Mouse (Mus musculus) B cell, adult 2 months (primary cell): Measurements from ENCODE around the gene Gm48552.

Experiments used
- DNase-seq, 2 experiments: peaks; one replicate each; pipeline ENCODE4 v3.0.0; 2022

Gene Gm48552

DNA sequence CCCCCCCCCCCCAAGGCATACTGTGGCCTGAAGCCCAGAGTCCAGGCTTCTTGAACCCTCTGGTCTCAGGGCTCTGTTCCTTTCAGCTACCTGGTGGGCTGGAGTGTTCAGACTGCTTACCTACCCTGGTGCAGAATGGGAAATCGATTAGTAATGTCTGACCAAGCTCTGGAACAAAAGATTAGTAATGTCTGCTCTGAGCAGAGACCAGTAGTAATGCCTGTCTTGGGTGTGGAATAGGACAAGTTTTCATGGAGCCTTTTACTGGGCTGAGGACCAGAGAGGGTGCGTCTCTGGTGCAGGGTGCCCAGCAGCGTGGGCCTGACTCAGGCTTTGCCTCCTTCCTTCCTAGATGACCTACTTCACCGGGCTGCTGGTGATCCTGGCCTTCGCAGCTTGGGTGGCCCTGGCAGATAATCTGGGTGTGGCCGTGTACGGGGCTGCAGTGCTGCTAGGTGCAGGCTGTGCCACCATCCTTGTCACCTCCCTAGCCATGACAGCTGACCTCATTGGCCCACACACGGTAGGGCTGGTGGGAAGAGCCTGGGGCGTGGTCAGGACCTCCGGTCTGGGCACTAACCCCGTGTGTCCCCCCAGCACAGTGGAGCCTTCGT lies 26.4 kb upstream of the Gm48552 start:
- DNase-seq: no peak

DNA sequence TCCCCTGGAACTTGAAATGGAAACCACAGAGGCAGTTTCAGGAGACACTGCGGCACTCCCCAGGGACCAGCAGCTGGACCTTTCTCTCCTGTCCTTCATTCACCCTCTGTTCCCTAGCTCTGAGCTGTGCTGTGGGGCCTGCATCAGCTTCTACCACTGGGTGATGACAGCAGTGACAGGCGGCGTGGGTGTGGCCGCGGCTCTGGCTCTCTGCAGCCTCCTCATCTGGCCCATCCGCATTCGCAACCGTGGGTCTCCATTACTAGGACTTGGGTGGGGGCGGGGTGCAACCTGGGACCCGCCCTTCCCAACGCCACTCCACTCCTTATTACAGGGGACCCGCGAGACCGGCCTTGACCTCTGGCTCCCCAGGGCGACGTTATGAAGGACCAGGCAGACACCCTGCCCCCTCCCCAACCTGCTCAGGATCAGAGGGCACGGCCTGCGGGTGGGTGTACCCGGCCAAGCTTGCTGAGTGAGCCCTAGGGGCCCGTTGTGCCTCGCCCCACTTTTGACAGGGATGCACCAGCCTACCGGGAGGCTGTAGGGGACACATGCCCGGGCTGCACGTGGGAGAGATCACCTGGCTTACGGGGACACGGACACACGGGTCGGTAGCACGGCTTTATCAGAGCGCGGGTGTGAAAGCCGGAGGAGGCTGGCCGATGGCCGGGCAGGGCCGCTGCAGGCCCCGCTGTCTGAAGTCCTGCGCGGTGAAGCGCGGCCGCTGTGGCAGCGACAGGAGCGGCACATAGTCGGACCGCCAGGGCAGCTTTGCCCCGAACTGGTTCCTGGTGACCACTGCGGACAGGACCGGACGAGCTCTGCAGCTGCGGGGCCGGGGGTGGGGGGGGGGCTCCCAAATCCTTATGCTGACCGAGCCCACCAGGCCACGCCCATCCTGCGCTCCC lies 25.1 kb upstream of the Gm48552 start:
- DNase-seq: no peak

DNA sequence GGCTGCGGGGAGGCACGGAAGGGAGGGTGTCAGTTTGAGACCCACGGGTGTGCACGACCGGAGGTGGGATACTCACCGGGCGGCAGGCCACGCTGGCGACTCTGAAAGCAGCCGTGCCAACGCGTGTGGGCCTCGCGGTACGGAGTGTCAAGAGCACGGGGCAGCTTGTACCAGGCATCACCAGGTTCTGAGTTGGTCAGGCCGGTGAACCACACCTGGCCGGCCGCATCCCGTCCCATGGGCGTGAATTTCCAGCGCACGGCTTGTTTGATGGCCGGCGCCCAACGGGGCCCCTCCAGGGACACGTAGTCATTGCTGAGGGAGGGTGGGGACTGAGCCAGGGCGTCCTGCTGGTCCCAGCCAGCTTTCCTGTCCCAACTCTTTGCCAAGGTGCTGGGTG lies 24.1 kb upstream of the Gm48552 start:
- DNase-seq: no peak

DNA sequence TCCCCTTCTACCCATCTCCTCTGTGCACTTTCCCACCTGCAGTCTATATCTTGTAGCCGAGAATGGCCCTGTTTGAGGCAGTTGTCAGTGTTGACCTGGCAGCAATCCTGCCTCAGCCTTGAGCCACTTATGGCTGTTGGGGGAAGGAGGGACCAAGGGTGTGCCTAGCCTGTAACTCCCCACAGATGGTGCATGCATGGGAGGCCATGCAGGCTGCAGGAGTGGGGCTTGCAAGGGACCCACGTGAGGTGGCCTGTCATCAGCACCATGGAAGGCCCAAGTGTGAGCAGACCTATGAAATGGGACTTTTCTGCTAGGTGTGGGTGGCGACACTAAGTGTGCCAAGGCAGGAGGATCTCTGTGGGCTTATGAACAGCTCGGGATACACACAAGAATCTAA lies 23.7 kb upstream of the Gm48552 start:
- no peak for DNase-seq

DNA sequence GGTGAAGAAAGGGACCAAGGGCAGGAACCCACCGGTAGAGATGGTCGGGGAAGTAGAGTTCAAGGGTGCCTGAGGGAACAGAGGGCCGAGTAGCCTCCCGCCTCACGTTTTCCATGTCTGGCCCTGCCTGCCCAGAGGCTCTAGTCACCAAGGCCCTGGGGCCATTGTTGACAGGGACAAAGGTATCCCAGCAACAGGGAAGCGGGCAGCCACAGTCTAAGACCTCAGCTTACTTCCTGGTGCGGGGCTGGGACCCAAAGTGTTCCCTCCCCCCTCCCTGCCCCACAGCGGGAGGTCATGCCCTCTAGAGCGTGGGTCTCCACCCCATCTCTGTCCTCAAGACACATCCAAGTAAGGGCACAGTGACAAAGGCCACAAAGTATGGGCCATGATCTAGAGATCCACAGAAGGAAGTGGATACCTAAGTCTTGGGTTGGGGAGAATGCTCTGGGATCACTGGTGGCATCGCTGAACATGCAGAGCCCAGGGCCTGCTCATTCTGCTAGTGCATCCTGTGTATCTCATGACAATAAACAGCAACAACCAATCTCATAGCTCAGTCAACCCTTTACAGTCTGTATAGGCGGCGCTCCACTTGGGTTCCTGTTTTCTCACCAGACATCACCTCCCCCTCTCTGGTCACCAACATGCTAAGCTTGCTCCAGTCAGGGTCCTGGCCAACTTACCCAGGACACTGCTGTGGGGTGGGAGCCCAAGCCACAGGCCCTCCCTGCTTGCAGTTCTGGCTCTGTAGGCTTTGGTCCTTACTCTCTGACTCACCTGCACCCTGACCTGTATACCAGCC lies 22.9 kb upstream of the Gm48552 start, which contains the start of gene 4930404N11Rik:
4930404N11Rik (minus strand) TSS at position 145 of the 805 bp plus-strand sequence.
- DNase-seq: no peak

DNA sequence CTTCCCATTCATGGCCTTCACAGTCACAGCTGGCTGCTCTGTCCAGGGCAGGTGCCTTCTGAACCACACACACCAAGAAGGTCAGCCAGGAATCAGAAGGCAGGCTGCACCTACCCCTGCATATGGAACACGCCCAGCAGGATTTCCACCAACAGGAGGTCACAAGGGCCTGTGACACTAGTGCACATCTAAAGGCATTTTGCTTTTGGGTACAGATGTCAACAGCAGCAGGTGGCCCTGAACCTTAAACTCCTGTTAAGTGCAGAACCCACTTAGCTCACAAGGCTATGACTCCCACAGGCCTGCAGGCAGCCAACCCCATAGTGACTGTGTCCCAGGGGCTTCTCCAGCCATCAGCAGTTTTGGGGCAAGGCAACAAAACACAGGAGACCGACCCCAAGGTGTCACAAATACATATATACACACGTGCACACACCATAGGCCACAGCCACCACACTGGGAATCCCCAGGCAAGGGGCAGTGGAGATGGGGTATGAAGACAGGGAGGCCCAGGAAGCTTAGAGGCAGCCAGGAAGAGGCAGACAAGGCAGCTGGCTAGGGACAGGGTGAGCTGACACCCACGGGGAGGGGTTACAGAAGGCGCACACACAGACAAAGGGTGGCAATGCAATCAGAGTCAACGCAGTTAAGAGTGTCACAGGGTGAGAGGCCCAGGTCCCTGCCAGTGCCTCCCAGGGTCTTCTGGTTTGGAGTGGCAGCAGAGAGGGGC lies 22.2 kb upstream of the Gm48552 start:
- no peak for DNase-seq

DNA sequence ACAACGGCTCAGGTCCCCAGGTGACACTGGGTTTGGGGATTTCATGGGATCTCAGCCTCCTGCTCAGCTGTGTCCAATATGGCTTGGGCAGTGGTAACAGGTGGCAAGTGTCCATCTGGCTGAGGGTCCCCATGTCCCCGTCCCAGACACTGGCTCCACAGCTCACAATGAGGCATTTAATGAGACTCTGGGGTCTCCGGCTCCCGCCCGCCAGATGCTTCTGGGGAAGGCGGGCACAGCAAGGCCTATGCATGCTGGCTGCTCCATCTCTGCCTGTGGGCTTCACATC lies 21.7 kb upstream of the Gm48552 start:
- DNase-seq: no peak

DNA sequence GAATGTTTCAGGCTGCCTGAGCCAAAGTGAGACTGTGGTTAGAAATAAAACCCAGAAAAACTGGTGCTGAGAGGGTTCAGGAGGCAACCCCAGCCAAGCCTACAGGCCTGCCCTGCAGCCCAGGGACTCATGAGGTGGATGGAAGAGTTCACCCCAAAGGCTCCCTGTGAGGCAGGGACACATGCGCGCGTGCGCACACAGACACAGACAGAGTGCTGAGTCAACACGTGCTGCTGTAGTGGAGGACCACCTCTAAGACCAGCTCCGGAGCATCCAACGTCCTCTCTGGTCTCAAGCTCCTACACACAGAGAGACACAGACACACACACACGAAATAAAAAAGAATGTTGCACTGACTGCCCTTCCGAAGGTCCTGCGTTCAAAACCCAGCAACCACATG lies 13.5 kb upstream of the Gm48552 start:
- no peak for DNase-seq

DNA sequence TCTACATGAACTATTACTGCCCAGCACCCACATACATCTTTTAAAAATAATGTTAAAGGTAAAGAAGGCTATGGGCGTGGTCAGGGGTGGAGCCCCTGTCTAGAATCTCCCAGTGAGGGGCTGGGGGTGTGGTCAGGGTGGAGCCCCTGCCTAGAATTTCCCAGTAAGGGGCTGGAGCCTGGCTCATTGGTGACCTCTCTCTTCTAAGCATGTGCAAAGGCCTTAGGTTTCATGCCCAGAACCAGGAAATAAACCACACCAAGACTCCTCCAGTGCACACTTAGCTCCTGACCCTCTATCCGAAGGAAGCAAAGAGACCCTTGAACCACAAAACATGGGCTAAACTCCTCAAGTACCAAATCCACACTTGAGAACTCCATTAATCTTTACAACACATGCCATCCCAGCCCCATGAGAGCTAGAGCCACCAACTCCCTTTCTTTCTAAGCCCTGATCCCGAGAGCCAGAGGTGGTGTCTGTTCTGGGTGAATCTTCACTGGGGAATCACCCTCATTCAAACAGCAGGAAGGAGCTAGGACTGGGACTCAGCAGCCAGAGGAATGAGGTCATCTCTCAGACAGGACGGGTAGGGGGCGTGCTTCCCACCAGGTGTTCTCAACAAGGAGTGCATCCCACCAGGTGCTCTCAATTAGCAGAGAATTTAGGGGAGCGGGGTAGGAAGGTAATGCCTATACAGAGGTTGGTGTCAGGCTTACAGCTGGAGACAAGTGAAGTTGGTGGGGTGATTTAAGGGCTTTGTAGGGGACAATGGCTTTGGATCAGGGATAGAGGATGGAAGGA lies 12.0 kb upstream of the Gm48552 start:
- no peak for DNase-seq

DNA sequence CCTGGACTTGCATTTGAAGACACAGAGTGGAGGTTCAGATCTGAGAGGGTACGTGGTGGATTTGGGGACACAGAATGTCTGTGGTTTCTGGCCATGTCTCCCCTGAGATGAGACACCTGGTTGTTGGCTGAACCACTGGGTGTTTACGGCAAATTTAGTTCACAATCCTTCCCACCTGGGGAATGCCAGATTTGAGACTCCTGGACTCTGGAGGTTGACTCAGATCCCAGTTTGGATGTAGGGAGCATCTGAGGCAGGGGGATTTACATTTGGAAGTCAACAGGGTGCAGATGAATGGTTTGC lies 11.5 kb upstream of the Gm48552 start:
- DNase-seq: no peak

DNA sequence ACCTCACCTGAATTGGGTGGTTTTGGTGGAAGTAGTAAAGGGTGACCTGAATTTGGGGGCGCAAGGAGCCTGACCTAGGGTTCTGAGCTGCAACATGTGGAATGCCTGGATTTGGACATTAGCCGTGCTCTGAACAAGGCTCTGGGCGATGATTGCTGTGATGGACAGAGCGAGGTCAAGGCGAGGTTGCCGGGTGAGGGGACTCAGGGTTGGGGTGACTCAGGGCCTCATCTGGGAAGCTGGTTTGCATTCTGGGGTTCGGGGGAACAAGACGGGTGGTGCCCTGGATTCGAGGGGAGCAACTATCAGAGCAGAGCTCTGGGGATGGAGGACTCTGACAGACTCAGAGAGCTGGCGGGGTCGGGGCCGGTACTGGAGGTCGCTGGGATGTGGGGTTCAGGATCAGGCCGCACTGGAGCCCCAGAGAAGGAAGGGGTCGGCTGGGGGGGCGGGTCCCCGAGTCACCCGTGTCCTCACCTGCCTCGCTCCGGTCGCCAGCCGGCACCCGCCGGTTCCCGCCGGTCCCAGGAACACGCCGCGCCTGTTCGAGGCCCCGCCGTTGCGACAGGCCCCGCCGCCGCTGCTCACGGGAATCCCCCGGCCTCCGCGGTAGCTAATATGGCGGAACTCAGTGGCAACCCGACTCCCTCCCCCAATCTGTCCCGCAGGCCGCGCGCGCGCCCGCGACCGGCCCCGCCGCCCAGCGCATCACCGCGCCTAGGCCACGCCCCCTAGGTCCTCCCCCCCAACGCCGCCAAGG lies 10.8 kb upstream of the Gm48552 start, which contains the start of gene Fzr1:
Fzr1 (minus strand) TSS at position 724 of the 760 bp plus-strand sequence.
- no peak for DNase-seq

DNA sequence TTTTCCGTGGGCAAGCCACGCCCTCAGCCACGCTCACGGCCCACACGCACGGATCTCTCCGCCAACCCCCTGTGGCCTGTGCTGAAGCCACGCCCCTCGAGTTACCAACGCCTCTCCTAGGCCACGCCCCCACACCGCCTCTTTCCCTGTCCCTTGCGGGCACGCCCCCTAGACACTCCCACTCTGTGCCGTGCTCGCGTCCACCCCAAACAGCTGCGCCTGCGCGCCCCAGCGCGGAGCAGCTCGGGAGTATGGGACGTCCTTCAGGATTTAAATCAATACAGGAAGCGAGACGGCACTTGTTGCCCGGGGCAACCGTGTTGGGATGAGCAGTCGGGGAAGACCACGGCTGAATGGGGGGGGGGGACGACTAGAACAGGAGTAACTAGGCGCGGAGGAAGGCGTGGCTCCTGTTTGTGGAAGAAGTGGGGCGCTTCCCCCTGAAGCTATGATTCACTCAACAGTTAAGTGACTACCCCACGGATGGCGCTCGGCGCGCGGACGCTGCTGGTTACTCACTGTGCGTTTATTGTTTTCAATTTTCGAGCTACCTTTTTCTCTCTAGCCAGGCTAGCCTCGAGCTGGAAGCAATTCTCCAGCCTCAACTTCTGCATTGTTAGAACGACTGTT lies 10.1 kb upstream of the Gm48552 start:
- DNase-seq: peak; percentile 100

DNA sequence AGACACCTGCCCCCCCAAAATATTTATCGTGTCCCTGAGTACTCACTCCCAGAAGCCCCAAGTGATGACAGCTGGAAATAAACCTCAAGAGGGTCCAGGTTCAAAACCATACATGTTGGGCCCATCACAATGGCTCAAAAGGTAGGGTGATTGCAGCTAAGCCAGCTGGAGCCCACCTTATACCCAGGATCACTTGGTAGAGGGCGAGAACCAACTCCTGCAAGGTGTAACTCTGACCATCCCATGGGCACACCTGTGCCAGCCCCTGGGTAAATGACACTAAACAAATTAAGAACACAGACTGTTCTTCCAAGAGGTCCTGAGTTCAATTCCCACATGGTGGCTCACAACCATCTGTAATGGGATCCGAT lies 9.6 kb upstream of the Gm48552 start:
- no peak for DNase-seq

DNA sequence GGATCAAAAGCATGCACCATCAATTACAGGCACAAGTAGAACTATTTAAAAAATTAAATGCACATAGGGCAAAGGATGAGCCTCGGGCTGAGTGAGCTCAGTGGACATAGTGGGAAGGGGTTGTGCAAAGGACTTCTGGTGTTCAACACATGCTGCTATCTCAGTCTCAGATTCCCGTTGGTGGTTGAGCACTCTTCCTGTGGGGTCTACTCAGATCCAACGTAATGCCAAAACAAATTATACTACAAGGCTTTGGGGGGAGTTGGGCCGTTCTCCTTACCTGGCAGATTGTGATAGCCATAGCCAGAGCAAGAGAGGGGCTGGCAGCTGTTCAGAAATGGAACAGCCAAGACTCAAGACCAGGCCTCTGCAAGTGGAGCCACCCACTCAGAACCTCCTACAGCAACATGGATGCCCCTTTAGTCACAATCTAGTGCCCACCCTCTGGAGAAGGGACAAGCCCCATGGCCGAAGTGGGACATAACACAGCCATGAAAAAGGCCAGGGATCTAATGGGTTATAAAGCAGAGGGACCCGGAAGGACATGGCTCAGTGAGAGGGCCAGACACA lies 8.9 kb upstream of the Gm48552 start:
- DNase-seq: no peak

DNA sequence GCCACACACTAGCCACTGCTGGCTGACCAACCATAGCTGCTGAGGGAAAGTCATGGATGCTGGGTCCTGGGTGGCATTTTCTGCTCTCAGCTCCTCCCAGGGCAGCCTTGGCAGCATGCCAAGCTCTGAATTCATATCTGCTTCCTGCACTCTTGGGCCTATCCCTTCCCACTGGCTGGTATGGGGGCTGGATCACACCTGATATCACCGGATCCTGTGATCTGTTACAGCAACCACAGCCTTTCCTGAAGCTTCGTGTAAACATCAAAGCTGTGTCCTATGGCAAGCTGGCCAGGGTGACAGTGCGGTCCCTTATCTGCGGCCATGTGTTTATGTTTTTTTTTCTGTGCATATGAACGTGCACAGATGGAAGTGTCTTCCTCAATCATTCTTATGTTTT lies 6.8 kb upstream of the Gm48552 start:
- DNase-seq: no peak

DNA sequence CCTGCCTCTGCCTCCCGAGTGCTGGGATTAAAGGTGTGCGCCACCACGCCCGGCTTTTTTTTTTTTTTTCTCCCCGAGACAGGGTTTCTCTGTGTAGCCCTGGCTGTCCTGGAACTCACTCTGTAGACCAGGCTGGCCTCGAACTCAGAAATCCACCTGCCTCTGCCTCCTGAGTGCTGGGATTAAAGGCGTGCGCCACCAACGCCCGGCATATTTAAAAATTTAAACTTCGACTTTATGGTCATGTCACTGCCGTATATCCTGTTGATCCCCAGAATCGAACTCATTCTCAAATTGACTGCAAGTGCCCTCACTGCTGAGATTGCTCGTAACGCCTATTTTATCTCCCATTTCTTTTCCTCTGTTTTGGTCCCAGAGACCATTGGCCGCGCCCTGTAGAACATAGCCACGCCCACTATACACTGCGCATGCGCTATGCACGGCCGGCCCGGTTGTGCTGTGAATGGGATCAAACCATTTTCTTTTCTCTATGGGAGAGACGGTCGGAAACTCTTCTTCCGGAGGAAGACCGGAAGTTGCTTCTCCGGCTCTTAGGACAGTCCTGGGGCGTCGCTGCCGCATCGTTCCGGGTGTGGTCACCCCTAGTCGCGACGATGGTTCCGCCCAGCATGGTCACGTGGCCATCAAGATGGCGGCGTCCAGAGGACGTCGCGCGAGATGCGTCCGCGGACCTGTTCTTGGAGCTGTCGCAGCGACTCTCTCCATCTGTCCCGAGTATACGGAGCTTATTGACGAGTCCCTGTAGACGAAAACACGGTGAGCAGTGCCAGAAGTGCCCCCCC lies 4.8 kb upstream of the Gm48552 start, which contains the start of the genes Dohh and Gm48551:
Dohh (plus strand) TSS at position 627 of the 803 bp plus-strand sequence.
Gm48551 (plus strand) TSS at position 665 of the 803 bp plus-strand sequence.
- peak; percentile 96 to 98 for DNase-seq

DNA sequence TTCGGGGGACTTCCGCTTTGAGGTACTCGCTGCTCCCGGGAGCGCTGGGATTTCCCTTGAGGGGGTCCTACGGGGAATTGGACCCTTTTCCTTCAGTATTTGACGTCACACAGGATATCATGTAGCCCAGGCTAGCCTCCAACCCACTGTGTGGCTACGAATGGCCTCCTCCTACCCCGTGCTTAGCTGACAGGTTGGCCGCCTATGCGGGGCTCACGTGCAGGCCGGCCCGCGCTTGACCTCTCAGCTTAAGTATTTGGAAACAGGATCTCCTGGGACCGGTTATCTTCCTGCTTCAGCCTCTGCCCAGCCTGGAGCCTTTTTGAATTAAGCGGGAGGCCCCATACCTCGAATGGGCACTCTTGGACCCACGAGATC lies 4.2 kb upstream of the Gm48552 start:
- no peak for DNase-seq

DNA sequence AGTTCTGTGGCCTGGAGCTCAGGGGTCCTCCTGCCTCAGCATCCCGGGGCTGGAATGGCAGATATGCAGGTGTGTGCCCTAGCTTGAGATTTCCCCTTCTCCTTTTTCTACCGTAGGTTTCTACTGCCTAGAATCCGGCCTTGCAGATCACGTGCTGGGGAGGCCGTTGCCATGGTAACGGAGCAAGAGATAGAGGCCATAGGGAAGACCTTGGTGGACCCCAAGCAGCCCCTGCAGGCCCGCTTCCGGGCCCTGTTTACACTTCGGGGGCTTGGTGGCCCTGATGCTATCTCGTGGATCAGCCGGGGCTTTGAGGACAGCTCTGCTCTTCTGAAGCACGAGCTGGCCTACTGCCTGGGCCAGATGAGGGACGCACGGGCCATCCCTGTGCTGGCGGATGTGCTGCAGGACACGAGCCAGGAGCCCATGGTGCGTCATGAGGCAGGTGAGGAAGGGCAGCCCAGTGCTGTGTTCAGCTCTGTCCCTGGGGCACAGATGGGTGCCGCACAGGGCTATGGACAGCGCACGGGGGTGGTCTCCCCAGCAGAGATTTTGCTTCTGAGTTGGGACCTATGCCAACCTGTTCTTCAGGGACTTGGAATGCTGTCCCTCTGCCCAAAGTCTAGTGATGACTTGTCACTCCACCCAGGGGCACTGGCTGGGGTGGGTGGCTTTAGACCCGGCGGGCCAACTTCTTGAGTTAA lies 3.0 kb upstream of the Gm48552 start:
- DNase-seq: no peak

DNA sequence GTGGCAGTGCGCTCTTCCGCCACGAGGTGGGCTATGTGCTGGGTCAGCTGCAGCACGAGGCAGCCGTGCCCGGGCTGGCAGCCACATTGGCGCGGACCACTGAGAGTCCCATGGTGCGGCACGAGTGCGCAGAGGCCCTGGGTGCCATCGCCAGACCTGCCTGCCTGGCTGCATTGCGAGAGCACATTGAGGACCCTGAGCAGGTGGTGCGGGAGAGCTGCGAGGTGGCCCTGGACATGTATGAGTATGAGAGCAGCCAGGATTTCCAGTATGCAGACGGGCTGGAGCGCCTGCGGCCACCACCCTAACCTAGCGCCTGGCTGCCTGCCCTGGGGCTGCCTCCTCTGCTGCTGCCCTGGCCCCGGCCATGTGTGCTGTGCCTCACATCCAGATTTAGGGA lies 1.1 kb upstream of the Gm48552 start:
- DNase-seq: no peak
